Mouse (Mus musculus): Measurements from ENCODE around the gene Hist1h3g. TPM values are rescaled to one million over a fixed set of nuclear protein-coding genes. Genes with fewer than 3 reads are reported as not detected.

Hist1h3g gene
- polyA plus RNA-seq, 1 experiment from 2014 or later: 1.6 TPM

GRCm38 (mm10) chr13:23501511-23501910 is 33.7 kb upstream of the Hist1h3g start:
- Histone ChIP-seq H3K9ac (no peak overlapping the region), H3K9me3 (replicated peaks) (no peaks in the 10 kb centered on the region), H3K4me2 (peak overlapping the region; percentile 44), H3K4me1 (replicated peaks) (peaks cover 26% of the 10 kb centered on the region), H3K36me3 (no peaks in the 10 kb centered on the region), H3K4me3 (peak overlapping the region; percentile 19; the same call in 1 of the 2 replicates), H3K27ac (no peak overlapping the region), H3K27me3 (no peaks in the 10 kb centered on the region)
- ATAC-seq (replicated peaks; ENCODE audit: insufficient number of reproducible peaks, insufficient read depth, low FRiP score, low read depth): no peak
- 24% methylated on average over 5 of the region's 5 CpGs for whole genome bisulfite sequencing

DNA sequence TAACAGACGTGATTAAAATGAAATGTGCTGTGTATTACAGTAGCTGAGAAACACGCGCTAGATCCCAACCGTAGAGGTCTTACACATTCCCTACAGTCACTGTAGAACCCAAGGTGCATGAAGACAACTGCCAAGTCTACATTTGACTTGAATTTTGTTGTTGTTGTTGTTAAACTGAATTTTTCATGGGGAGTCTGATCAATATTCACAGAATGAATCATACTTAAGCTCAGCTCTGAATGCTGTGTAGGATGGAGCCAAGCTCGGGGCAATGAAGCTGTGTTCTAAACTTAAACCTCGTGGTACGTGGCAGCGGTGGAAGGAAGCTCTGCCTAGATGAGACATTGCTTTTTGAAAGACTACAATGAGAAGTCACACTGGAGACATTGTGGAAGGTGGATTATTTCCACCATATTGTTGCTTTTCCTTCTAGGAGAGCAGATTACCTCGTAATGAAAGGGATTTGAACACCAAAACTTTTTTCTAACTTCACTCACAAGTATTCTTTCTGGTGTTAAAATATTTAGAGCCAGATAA is 33.1 kb upstream of the Hist1h3g start:
- Histone ChIP-seq H3K27ac (no peak overlapping the region), H3K4me3 (no peak overlapping the region; the same call in 1 of the 2 replicates), H3K9ac (no peak overlapping the region), H3K4me2 (peak overlapping the region; percentile 44), H3K27me3 (no peaks in the 10 kb centered on the region), H3K4me1 (replicated peaks) (peaks cover 28% of the 10 kb centered on the region), H3K36me3 (no peaks in the 10 kb centered on the region), H3K9me3 (replicated peaks) (no peaks in the 10 kb centered on the region)
- 37% methylated on average over 9 of the region's 9 CpGs for whole genome bisulfite sequencing
- no peak for ATAC-seq (replicated peaks; ENCODE audit: insufficient number of reproducible peaks, insufficient read depth, low FRiP score, low read depth)

DNA sequence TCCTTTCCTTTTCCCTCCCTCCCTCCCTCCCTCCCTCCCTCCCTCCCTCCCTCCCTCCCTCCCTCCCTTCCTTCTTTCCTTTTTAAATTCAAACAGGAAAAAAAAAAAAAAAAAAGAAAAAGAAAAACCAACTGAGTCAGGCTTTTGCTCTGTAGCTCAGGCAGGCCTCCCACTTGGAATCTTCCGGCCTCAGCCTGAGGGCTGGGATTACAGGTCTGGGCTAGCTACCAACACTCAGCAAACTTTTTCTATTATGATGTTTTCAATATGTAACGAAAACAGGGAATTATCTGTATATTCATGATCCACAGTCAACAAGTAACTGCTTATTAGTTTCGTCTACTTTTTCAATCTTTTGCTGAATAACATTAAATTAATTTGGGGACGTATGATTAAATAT is 32.3 kb upstream of the Hist1h3g start:
- no peak overlapping the region for H3K9ac ChIP-seq
- no peaks in the 10 kb centered on the region for H3K27me3 ChIP-seq
- WGBS: 65% methylated on average over 4 of the region's 4 CpGs
- no peak for ATAC-seq (replicated peaks; ENCODE audit: insufficient number of reproducible peaks, insufficient read depth, low FRiP score, low read depth)
- H3K4me3 ChIP-seq: no peak overlapping the region
- H3K27ac ChIP-seq: no peak overlapping the region
- H3K36me3 ChIP-seq: no peaks in the 10 kb centered on the region
- no peaks in the 10 kb centered on the region for H3K9me3 ChIP-seq (replicated peaks)
- peaks cover 28% of the 10 kb centered on the region for H3K4me1 ChIP-seq (replicated peaks)
- no peak overlapping the region for H3K4me2 ChIP-seq

GRCm38 (mm10) chr13:23503797-23504196 is 31.4 kb upstream of the Hist1h3g start:
- no peaks in the 10 kb centered on the region for H3K36me3 ChIP-seq
- peaks cover 27% of the 10 kb centered on the region for H3K4me1 ChIP-seq (replicated peaks)
- no peak overlapping the region for H3K9ac ChIP-seq
- WGBS: 5% methylated on average over 9 of the region's 9 CpGs
- no peak overlapping the region for H3K27ac ChIP-seq
- H3K4me3 ChIP-seq: no peak overlapping the region
- no peak for ATAC-seq (replicated peaks; ENCODE audit: insufficient number of reproducible peaks, insufficient read depth, low FRiP score, low read depth)
- no peak overlapping the region for H3K4me2 ChIP-seq
- no peaks in the 10 kb centered on the region for H3K27me3 ChIP-seq
- H3K9me3 ChIP-seq (replicated peaks): no peaks in the 10 kb centered on the region

GRCm38 (mm10) chr13:23505662-23506345 is 29.4 kb upstream of the Hist1h3g start:
- no peaks in the 10 kb centered on the region for H3K36me3 ChIP-seq
- no peaks in the 10 kb centered on the region for H3K27me3 ChIP-seq
- H3K9ac ChIP-seq: no peak overlapping the region
- H3K27ac ChIP-seq: peak overlapping the region; percentile 51; the same call in 1 of the 2 replicates
- H3K9me3 ChIP-seq (replicated peaks): no peaks in the 10 kb centered on the region
- ATAC-seq (replicated peaks; ENCODE audit: insufficient number of reproducible peaks, insufficient read depth, low FRiP score, low read depth): no peak
- H3K4me1 ChIP-seq (replicated peaks): peaks cover 29% of the 10 kb centered on the region
- peak overlapping the region; percentile 62 for H3K4me2 ChIP-seq
- 10% methylated on average over 14 of the region's 14 CpGs for WGBS
- H3K4me3 ChIP-seq: peak overlapping the region; percentile 36

- WGBS: 10% methylated on average over 13 of the region's 13 CpGs
- Histone ChIP-seq H3K9me3 (replicated peaks) (no peaks in the 10 kb centered on the region), H3K4me2 (peak overlapping the region; percentile 62), H3K9ac (no peak overlapping the region), H3K27ac (peak overlapping the region; percentile 51; the same call in 1 of the 2 replicates), H3K4me1 (replicated peaks) (peaks cover 29% of the 10 kb centered on the region), H3K36me3 (no peaks in the 10 kb centered on the region), H3K4me3 (peak overlapping the region; percentile 36), H3K27me3 (no peaks in the 10 kb centered on the region)
- no peak for ATAC-seq (replicated peaks; ENCODE audit: insufficient number of reproducible peaks, insufficient read depth, low FRiP score, low read depth)
Measured at GRCm38 (mm10) chr13:23506351-23506750, 28.9 kb upstream of the Hist1h3g start.

DNA sequence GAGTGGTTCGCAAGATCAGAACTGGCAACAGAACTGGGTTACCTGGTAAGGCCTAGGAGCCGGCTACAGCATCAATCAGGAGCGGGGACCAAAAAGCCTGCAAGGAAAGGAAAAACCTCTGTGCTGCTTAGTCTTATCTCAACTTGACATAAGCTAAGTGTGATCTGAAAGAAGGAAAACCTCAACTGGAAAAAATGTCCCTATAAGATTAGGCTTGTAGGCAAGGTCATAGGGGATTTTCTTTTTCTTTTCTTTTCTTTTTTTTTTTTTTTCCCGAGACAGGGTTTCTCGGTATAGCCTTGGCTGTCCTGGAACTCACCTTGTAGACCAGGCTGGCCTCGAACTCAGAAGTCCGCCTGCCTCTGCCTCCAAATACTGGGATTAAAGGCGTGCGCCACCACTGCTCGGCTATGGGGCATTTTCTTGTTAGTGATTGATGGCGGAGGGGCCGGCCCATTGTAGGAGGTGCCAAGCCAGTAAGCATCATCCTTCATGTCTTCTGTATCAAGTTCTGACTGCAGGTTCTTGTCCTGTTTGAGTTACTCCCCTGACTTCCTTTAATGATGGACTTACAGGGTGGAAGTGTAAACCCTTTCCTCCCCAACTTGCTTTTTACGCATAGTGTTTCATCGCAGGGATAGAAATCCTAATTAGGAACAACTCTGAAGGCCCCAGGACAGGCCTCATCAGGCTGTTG is 28.3 kb upstream of the Hist1h3g start:
- 0 out of 2 replicates have a peak overlapping the region, but pooled peaks have one; percentile 36 for H3K4me3 ChIP-seq
- H3K9ac ChIP-seq: no peak overlapping the region
- H3K9me3 ChIP-seq (replicated peaks): no peaks in the 10 kb centered on the region
- WGBS: 35% methylated on average over 14 of the region's 14 CpGs
- H3K4me1 ChIP-seq (replicated peaks): peaks cover 26% of the 10 kb centered on the region
- no peaks in the 10 kb centered on the region for H3K27me3 ChIP-seq
- H3K4me2 ChIP-seq: peak overlapping the region; percentile 62
- no peak for ATAC-seq (replicated peaks; ENCODE audit: insufficient number of reproducible peaks, insufficient read depth, low FRiP score, low read depth)
- H3K36me3 ChIP-seq: no peaks in the 10 kb centered on the region
- H3K27ac ChIP-seq: peak overlapping the region; percentile 51; the same call in 1 of the 2 replicates

- H3K36me3 ChIP-seq: no peaks in the 10 kb centered on the region
- H3K27me3 ChIP-seq: no peaks in the 10 kb centered on the region
- no peaks in the 10 kb centered on the region for H3K9me3 ChIP-seq (replicated peaks)
- H3K4me2 ChIP-seq: no peak overlapping the region
- 34% methylated on average over 1 of the region's 1 CpGs for WGBS
- H3K27ac ChIP-seq: no peak overlapping the region
- peaks cover 23% of the 10 kb centered on the region for H3K4me1 ChIP-seq (replicated peaks)
- no peak for ATAC-seq (replicated peaks; ENCODE audit: insufficient number of reproducible peaks, insufficient read depth, low FRiP score, low read depth)
- no peak overlapping the region for H3K9ac ChIP-seq
- no peak overlapping the region for H3K4me3 ChIP-seq
Measured at GRCm38 (mm10) chr13:23510127-23510526, 25.1 kb upstream of the Hist1h3g start.

DNA sequence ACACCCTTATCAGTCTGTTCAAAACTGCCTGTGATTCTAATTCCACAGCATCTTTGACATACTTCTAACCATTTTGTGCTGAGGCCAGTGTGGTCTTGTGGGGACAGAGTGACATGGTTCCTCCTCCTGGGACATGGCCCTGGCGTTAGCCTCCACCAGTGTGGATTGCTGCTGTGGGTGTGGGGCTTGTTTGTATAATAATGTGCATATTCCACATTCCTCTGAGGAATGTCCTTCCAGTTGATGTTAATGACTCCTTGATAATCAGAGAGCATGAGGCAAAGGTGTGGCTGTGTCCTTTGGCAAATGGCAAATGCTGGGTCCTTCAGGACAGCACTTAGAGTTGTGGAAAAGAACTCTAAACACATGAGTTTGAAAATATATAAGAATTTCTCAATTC is 21.7 kb upstream of the Hist1h3g start:
- Histone ChIP-seq H3K4me1 (replicated peaks) (peaks cover 10% of the 10 kb centered on the region), H3K4me3 (no peak overlapping the region), H3K9ac (no peak overlapping the region), H3K9me3 (replicated peaks) (no peaks in the 10 kb centered on the region), H3K36me3 (no peaks in the 10 kb centered on the region), H3K27me3 (no peaks in the 10 kb centered on the region), H3K27ac (no peak overlapping the region), H3K4me2 (no peak overlapping the region)
- no peak for ATAC-seq (replicated peaks; ENCODE audit: insufficient number of reproducible peaks, insufficient read depth, low FRiP score, low read depth)
- WGBS: 77% methylated on average over 1 of the region's 1 CpGs

DNA sequence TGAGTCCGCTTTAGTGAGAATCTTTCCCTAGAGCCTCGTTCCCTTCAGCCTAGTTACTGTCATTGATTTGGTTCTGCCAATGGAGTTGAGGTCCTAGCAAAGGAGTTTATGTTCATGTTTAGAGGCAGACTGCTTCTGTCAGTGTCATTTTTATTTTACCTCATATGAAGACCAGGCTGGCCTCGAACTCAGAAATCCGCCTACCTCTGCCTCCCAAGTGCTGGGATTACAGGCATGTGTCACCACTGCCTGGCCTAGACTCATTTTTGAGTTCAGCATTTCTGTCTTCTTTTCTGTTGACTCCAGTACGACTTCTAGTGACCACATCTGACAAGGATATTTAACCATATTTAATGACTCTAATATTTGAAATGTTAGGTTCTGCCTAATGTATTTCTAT is 19.9 kb upstream of the Hist1h3g start:
- Histone ChIP-seq H3K4me2 (no peak overlapping the region), H3K27ac (no peak overlapping the region), H3K4me3 (no peak overlapping the region), H3K27me3 (no peaks in the 10 kb centered on the region), H3K36me3 (no peaks in the 10 kb centered on the region), H3K9ac (no peak overlapping the region), H3K9me3 (replicated peaks) (no peaks in the 10 kb centered on the region), H3K4me1 (replicated peaks) (peaks cover 7% of the 10 kb centered on the region)
- no peak for ATAC-seq (replicated peaks; ENCODE audit: insufficient number of reproducible peaks, insufficient read depth, low FRiP score, low read depth)
- WGBS: 73% methylated on average over 5 of the region's 5 CpGs

GRCm38 (mm10) chr13:23515826-23516620 is 19.2 kb upstream of the Hist1h3g start:
- ATAC-seq (replicated peaks; ENCODE audit: insufficient number of reproducible peaks, insufficient read depth, low FRiP score, low read depth): no peak
- Histone ChIP-seq H3K4me3 (peak overlapping the region; percentile 40), H3K4me2 (peak overlapping the region; percentile 87), H3K9me3 (replicated peaks) (no peaks in the 10 kb centered on the region), H3K4me1 (replicated peaks) (peaks cover 3% of the 10 kb centered on the region), H3K9ac (no peak overlapping the region), H3K27me3 (no peaks in the 10 kb centered on the region), H3K36me3 (no peaks in the 10 kb centered on the region), H3K27ac (no peak overlapping the region)
- WGBS: 54% methylated on average over 15 of the region's 15 CpGs

Data from heart, embryonic 15.5 days (tissue).